Mouse (Mus musculus) CH12.LX (cell line): ENCODE results near the gene Gatd1.

Source experiments
- CTCF ChIP-seq, 2 experiments: IDR thresholded peaks in 1 of 2; conservative IDR thresholded peaks in 1 of 2; 2 replicates each; pipeline ENCODE4 v1.5.1; 2011 to 2012; ENCODE audit warnings: low read depth in 2 of 2, low read length in 2 of 2, improper control_type of control experiment in 1 of 2, inconsistent platforms in 1 of 2, mild to moderate bottlenecking in 1 of 2, moderate library complexity in 1 of 2
- EP300 ChIP-seq: IDR thresholded peaks from 2 replicates; pipeline ENCODE4 v1.6.1; 2011; ENCODE audit warnings: low read length, improper control_type of control experiment
- MEF2A ChIP-seq: IDR thresholded peaks from 2 replicates; pipeline ENCODE4 v1.6.1; 2014; ENCODE audit warnings: low read depth, mild to moderate bottlenecking, inconsistent platforms, low read length, improper control_type of control experiment, borderline replicate concordance
- MXI1 ChIP-seq: IDR thresholded peaks from 2 replicates; pipeline ENCODE4 v1.6.1; 2011; ENCODE audit warnings: mild to moderate bottlenecking, low read depth, low read length, improper control_type of control experiment
- MYC ChIP-seq: IDR thresholded peaks from 2 replicates; pipeline ENCODE4 v1.6.1; 2011; ENCODE audit warnings: low read depth, mild to moderate bottlenecking, improper control_type of control experiment, low read length
- PAX5 ChIP-seq: IDR thresholded peaks from 2 replicates; pipeline ENCODE4 v1.6.1; 2012; ENCODE audit warnings: low read length, inconsistent platforms, mixed read lengths
- POLR2A ChIP-seq: IDR thresholded peaks from 2 replicates; pipeline ENCODE4 v1.6.1; 2011; ENCODE audit warnings: low read depth, mild to moderate bottlenecking, improper control_type of control experiment, low read length
- POLR2AphosphoS2 ChIP-seq: IDR thresholded peaks from 2 replicates; pipeline ENCODE4 v1.6.1; 2011; ENCODE audit warnings: low read depth, low read length, improper control_type of control experiment
- TBP ChIP-seq: conservative IDR thresholded peaks from 2 replicates; pipeline ENCODE4 v1.6.1; 2011; ENCODE audit warnings: low read depth, low read length, improper control_type of control experiment
- UBTF ChIP-seq: IDR thresholded peaks from 2 replicates; pipeline ENCODE4 v1.6.1; 2012; ENCODE audit warnings: low read depth, mild to moderate bottlenecking, inconsistent platforms, low read length, improper control_type of control experiment, moderate library complexity
- USF1 ChIP-seq: IDR thresholded peaks from 2 replicates; pipeline ENCODE4 v1.6.1; 2014; ENCODE audit warnings: low read depth, mild to moderate bottlenecking, inconsistent platforms, low read length, improper control_type of control experiment
- ZMIZ1 ChIP-seq: IDR thresholded peaks from 2 replicates; pipeline ENCODE4 v1.6.1; 2012; ENCODE audit warnings: low read depth, mild to moderate bottlenecking, inconsistent platforms, low read length, improper control_type of control experiment

GRCm38 (mm10) chr7:141432186-141432611 lies 18.3 kb upstream of the Gatd1 start:
- TF ChIP-seq POLR2A (no peak), CTCF (conservative IDR thresholded peaks at IDR 0.05 in 1 of 2, IDR thresholded peaks at IDR 0.05 in 1 of 2; ENCODE audit: low read depth in 2 of 2, low read length in 2 of 2) (no peak), POLR2AphosphoS2 (no peak), ZMIZ1 (no peak), MXI1 (no peak), UBTF (no peak), USF1 (no peak), PAX5 (no peak), MEF2A (no peak), TBP (no peak), EP300 (no peak), MYC (no peak)
